Mouse (Mus musculus) neural tube, embryonic 14.5 days (tissue): ENCODE results near the gene H3f3a. TPM values are rescaled to one million over a fixed set of nuclear protein-coding genes. Genes with fewer than 3 reads are reported as not detected.

ENCODE experiments used
- ATAC-seq: fragments of 200-750 bp; cut with Nextera tagmentation; 2 replicates; pipeline ENCODE4 v1.8.0; 2017; ENCODE audit warnings: low read depth, mild to moderate bottlenecking, moderate TSS enrichment, moderate library complexity
- H3K27ac ChIP-seq: fragments of 300-500 bp; sonication (generic); 2 replicates; pipeline ENCODE4 v1.5.1; 2014; ENCODE audit warnings: low read depth, mild to moderate bottlenecking, control low read depth, low read length, moderate library complexity, mixed read lengths
- H3K27me3 ChIP-seq: fragments of 300-500 bp; sonication (generic); 2 replicates; pipeline ENCODE4 v1.6.1; 2014; ENCODE audit warnings: low read length; ENCODE audit not compliant: control insufficient read depth, insufficient read depth
- H3K36me3 ChIP-seq: fragments of 300-500 bp; sonication (generic); 2 replicates; pipeline ENCODE4 v1.6.1; 2014; ENCODE audit warnings: low read length, mixed read lengths; ENCODE audit not compliant: control insufficient read depth, insufficient read depth
- H3K4me1 ChIP-seq: fragments of 300-500 bp; sonication (generic); 2 replicates; pipeline ENCODE4 v1.6.1; 2014; ENCODE audit warnings: low read length; ENCODE audit not compliant: control insufficient read depth, insufficient read depth
- H3K4me2 ChIP-seq: fragments of 300-500 bp; sonication (generic); 2 replicates; pipeline ENCODE4 v1.6.1; 2014; ENCODE audit warnings: mild to moderate bottlenecking, low read depth, low read length, control low read depth
- H3K4me3 ChIP-seq: fragments of 300-500 bp; sonication (generic); 2 replicates; pipeline ENCODE4 v1.5.1; 2014; ENCODE audit warnings: low read depth, low read length, control low read depth, mixed read lengths
- H3K9ac ChIP-seq: fragments of 300-500 bp; sonication (generic); replicated peaks from 2 replicates; pipeline ENCODE4 v1.6.1; 2014; ENCODE audit warnings: low read depth, mild to moderate bottlenecking, control low read depth, low read length, mixed read lengths
- H3K9me3 ChIP-seq: fragments of 300-500 bp; sonication (generic); 2 replicates; pipeline ENCODE4 v1.6.1; 2016; ENCODE audit warnings: low read length; ENCODE audit not compliant: control insufficient read depth
- WGBS: fragments of 180-500 bp; shearing (Covaris S2); extraction: QIAGEN DNeasy Blood & Tissue Kit; methylation state at CpG from one replicate; pipeline ENCODE4 v1.1.7; 2014; 5-methylcytosine and 5-hydroxymethylcytosine counted together
- polyA plus RNA-seq: library from polyadenylated mRNA; unstranded; fragments of >200 nt; fragmentation: Nextera tagmentation; extraction: Ambion mirVana; gene quantifications from 2 replicates; pipeline ENCODE4 v1.2.1, GENCODE M21; 2014

The H3f3a gene
- polyA plus RNA-seq, 1 experiment from 2014 or later: 3,430 TPM

DNA sequence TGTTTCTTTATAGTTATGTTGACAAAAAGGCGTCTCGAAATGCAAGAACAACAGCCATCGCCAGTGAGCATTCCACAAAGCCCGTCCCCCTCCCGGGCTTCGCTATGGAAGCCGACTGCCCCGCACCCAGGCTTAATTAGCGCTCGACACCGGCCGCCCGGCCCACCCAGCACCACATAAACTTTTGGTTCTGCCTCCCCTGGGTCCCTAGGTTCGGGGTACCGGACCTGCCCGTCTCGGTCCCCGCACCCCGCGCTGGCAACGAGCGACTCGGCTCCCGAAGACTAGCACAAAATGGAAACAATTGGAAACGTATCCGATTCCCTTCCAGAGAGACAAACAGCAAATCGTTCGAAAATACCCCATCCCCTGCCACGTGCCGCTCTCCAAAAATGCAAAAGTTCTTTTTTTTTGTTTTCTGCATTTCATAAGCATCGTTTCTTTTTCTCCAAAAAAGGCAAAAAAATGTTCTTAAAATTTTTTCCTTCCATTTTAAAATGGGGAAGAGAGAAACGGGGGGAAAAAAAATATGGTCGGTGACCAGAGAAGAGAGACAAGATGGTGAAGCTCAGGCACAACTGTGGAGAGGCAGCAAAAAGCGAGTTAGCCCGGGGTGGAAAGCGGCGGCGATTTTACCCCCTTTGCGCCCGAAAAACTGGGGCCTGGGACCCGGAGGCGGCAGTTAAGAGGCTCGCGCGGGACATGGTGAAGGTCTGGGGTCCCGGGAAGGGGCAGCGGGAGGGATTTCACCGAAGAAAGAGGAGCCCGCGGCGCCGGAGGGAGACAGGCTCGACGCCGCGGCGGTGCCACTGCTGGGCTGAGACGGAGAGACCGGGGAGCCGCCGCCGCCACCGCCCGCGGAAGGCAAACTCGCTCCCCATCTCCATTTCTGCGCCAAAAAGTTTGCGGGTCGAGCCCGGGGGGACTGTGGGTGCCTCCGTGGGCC is 1.0 kb downstream of the H3f3a start:
- peaks cover 21% of the 10 kb centered on the region for H3K36me3 ChIP-seq
- no peaks in the 10 kb centered on the region for H3K9me3 ChIP-seq
- H3K9ac ChIP-seq: peak overlapping the region; percentile 99
- WGBS: under 1% methylated on average over 71 of the region's 71 CpGs
- H3K27me3 ChIP-seq: no peaks in the 10 kb centered on the region
- peak; percentile 31 for ATAC-seq
- H3K4me2 ChIP-seq: peak overlapping the region; percentile 57; the same call in 1 of the 2 replicates
- peak overlapping the region; percentile 99 for H3K27ac ChIP-seq
- H3K4me3 ChIP-seq: peak overlapping the region; percentile 94
- H3K4me1 ChIP-seq: peaks cover 26% of the 10 kb centered on the region

DNA sequence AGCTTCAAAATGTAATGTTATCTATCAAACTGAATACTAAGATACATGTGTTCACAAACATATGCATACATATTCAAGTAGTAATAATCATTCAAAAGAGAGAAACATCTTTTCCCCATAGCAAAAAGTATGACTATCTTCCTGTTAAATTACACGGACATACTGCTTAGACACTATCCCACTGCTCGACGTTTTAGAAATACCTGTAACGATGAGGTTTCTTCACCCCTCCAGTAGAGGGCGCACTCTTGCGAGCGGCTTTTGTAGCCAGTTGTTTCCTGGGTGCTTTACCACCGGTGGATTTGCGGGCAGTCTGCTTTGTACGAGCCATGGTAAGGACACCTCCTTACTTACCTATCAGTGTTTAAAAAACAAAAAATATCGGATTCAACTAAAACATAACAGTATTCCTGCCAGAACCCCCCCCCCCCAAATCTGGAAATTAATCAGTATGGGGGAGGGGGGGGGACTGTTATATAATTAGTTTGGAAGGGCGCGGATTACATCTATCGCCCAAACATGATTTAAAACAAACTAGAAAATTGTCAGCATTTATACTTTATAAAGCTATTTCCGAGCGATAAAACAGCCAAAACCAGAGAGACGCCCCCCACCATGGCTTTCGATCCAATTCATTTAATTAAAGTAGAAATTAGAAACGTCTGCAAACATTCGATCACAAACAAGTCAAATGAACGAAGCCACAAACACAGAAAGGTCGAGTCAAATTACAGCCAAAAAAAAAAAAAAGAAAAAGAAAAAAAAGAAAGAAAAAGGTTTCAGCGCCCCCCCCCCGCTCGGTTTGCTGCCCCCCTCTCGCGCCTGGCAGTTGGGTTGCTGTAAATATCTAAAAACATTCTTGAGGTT is 1.9 kb downstream of the H3f3a start:
- WGBS: 4% methylated on average over 27 of the region's 27 CpGs
- peak overlapping the region; percentile 99 for H3K9ac ChIP-seq
- H3K9me3 ChIP-seq: no peaks in the 10 kb centered on the region
- H3K4me3 ChIP-seq: peak overlapping the region; percentile 94
- peaks cover 26% of the 10 kb centered on the region for H3K4me1 ChIP-seq
- H3K4me2 ChIP-seq: peak overlapping the region; percentile 57
- no peak for ATAC-seq
- peak overlapping the region; percentile 99 for H3K27ac ChIP-seq
- H3K27me3 ChIP-seq: no peaks in the 10 kb centered on the region
- H3K36me3 ChIP-seq: peaks cover 30% of the 10 kb centered on the region

- Histone ChIP-seq H3K27ac (no peak overlapping the region), H3K4me1 (peaks cover 26% of the 10 kb centered on the region), H3K4me2 (peak overlapping the region; percentile 57), H3K9me3 (no peaks in the 10 kb centered on the region), H3K36me3 (peaks cover 39% of the 10 kb centered on the region), H3K4me3 (peak overlapping the region; percentile 94), H3K27me3 (no peaks in the 10 kb centered on the region), H3K9ac (no peak overlapping the region; the same call in 1 of the 2 replicates)
- ATAC-seq: no peak
- 79% methylated on average over 7 of the region's 7 CpGs for WGBS
Measured at GRCm38 (mm10) chr1:180810976-180811375, 2.8 kb downstream of the H3f3a start.

DNA sequence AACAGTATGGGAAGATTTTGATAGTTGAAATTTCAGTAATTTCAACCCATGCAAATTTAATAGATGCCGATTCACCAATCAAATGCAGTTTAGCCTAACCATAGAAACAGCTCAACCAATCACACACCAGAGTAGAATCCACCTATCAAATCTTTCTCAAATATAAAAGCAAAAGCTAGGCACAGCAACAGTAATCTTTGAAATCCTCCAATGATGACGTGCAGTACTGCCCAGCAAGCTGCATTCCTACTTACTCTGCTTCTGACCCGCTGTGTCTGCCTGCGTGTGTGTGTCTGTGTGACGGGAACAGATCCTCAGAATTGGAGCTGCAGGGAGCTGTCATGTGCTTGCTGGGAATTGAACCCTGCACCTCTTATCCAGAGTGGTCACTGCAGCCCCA is 4.9 kb downstream of the H3f3a start:
- Histone ChIP-seq H3K36me3 (peaks cover 60% of the 10 kb centered on the region), H3K4me2 (peak overlapping the region; percentile 32; the same call in 1 of the 2 replicates), H3K9me3 (no peaks in the 10 kb centered on the region), H3K9ac (no peak overlapping the region), H3K4me3 (0 out of 2 replicates have a peak overlapping the region, but pooled peaks have one; percentile 2), H3K27ac (no peak overlapping the region), H3K4me1 (peaks cover 15% of the 10 kb centered on the region), H3K27me3 (no peaks in the 10 kb centered on the region)
- ATAC-seq: no peak
- 77% methylated on average over 5 of the region's 5 CpGs for WGBS

GRCm38 (mm10) chr1:180803881-180804280 is 9.9 kb downstream of the H3f3a start:
- H3K4me3 ChIP-seq: no peak overlapping the region
- H3K9ac ChIP-seq: no peak overlapping the region
- peaks cover 72% of the 10 kb centered on the region for H3K36me3 ChIP-seq
- no peak overlapping the region for H3K27ac ChIP-seq
- H3K9me3 ChIP-seq: no peaks in the 10 kb centered on the region
- peaks cover 1% of the 10 kb centered on the region; the same call in 1 of the 2 replicates for H3K4me1 ChIP-seq
- H3K4me2 ChIP-seq: no peak overlapping the region
- no peak for ATAC-seq
- 92% methylated on average over 6 of the region's 6 CpGs for WGBS
- no peaks in the 10 kb centered on the region for H3K27me3 ChIP-seq

- no peaks in the 10 kb centered on the region for H3K27me3 ChIP-seq
- no peaks in the 10 kb centered on the region for H3K9me3 ChIP-seq
- H3K36me3 ChIP-seq: peaks cover 53% of the 10 kb centered on the region
- no peak overlapping the region for H3K4me2 ChIP-seq
- no peak overlapping the region for H3K9ac ChIP-seq
- 86% methylated on average over 3 of the region's 3 CpGs for WGBS
- H3K4me1 ChIP-seq: no peaks in the 10 kb centered on the region
- no peak overlapping the region for H3K27ac ChIP-seq
- H3K4me3 ChIP-seq: no peak overlapping the region
- ATAC-seq: no peak
Measured at GRCm38 (mm10) chr1:180801466-180801994, 12.2 kb downstream of the H3f3a start.

- no peak for ATAC-seq
- no peaks in the 10 kb centered on the region for H3K4me1 ChIP-seq
- WGBS: 66% methylated on average over 2 of the region's 2 CpGs
- no peak overlapping the region for H3K4me2 ChIP-seq
- peaks cover 46% of the 10 kb centered on the region for H3K36me3 ChIP-seq
- no peak overlapping the region for H3K27ac ChIP-seq
- no peak overlapping the region for H3K4me3 ChIP-seq
- H3K9ac ChIP-seq: no peak overlapping the region
- H3K27me3 ChIP-seq: no peaks in the 10 kb centered on the region
- H3K9me3 ChIP-seq: no peaks in the 10 kb centered on the region
Measured at GRCm38 (mm10) chr1:180800814-180801213, 12.9 kb downstream of the H3f3a start.

- Histone ChIP-seq H3K27me3 (no peaks in the 10 kb centered on the region), H3K9me3 (no peaks in the 10 kb centered on the region), H3K4me1 (no peaks in the 10 kb centered on the region), H3K4me3 (no peak overlapping the region), H3K27ac (no peak overlapping the region), H3K9ac (no peak overlapping the region), H3K4me2 (no peak overlapping the region), H3K36me3 (peaks cover 38% of the 10 kb centered on the region)
- 91% methylated on average over 5 of the region's 5 CpGs for WGBS
- ATAC-seq: no peak
Measured at GRCm38 (mm10) chr1:180800022-180800421, 13.7 kb downstream of the H3f3a start.
